Mouse (Mus musculus): ENCODE results near the gene Tlk1. TPM values are rescaled to one million over a fixed set of nuclear protein-coding genes. Genes with fewer than 3 reads are reported as not detected.

Tlk1 gene
- polyA plus RNA-seq, 3 experiments from 2014 or later, result 30.5 to 45.3 (median 44.1) TPM

GRCm38 (mm10) chr2:70784447-70784846, 41.1 kb downstream of the Tlk1 start:
- no peak for ATAC-seq

DNA sequence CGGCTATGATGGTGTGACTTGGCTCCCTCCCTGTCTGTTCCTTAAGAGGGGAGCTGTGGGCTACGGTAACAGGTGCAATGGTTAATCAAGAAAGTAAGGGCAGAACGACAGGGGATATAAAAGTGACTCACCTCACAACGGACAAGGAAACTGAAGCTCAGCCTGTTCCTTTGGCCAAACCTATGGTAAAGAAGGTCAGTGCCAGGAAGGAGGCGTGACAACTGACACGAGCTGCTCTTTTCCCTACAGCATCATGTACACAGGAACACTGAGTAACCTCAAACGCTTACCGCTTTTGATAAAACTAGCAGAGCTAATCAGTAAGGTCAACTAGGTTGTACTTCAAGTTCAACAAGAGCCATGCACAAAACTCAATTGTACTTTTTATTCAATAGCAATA, 42.0 kb downstream of the Tlk1 start:
- ATAC-seq, result no peak

GRCm38 (mm10) chr2:70779634-70780033, 45.9 kb downstream of the Tlk1 start:
- ATAC-seq, result peak; percentile 88

- ATAC-seq, result no peak
These were observed 48.8 kb downstream of the Tlk1 start for GRCm38 (mm10) chr2:70776744-70777143.

DNA sequence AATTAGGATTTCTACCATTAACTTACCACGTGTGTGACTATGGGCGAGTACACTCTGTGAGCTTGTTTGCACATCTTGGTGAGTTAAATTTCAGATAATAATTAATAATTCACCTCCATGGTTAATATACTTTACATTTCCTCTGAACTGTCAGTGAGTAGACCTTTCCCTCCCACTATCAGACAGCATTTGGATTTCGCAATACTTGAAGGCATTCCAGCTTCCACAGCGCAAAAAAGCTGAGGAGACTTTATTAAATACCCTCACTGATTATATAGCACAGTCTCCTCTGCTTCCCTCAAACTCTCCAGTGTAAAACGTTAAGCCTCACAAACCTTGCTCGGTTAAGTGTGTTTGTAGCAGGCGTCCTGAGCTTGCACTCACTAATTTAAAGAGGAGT, 60.8 kb downstream of the Tlk1 start:
- ATAC-seq, result no peak

DNA sequence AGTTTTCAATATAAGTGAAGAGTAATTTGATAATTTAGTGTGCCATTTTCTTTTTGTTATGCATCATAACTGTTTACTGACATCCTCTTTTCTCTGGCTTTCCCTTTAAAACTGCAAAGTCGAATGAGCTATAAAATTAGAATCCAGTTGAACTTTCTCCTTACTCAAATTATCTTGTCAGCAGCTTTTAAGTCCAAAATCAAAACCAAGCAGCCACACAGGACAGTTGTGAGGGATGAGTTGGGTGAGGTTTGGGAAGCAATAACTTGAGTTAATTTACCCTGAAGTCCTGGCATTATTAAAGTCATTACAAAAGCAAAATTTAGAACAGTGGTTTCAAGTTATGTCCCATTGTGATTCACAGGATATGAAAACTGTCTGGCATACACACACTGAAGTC, 62.8 kb downstream of the Tlk1 start:
- ATAC-seq, result no peak

DNA sequence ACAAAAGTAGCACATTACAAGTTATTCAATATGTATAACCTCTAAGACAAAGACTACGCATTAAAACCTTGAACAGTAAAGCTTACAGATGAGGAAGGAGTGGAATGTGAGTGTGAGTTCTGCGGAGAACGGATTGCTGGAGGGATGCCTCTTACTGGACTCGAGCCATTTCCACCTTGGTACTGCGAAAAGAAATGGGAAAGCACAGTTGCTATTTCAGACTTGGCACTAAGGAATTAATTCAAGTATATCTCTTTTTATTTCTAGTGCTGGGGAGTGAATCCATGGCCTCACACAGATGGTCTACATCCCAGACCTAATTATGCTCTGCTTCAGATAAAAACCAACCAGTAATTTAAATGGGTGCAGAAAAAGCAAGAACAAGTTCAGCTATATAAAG, 73.4 kb downstream of the Tlk1 start:
- ATAC-seq, result no peak

GRCm38 (mm10) chr2:70751655-70752054, 73.9 kb downstream of the Tlk1 start:
- no peak for ATAC-seq

- no peak for ATAC-seq
These were observed 82.9 kb downstream of the Tlk1 start for GRCm38 (mm10) chr2:70742588-70742987.

DNA sequence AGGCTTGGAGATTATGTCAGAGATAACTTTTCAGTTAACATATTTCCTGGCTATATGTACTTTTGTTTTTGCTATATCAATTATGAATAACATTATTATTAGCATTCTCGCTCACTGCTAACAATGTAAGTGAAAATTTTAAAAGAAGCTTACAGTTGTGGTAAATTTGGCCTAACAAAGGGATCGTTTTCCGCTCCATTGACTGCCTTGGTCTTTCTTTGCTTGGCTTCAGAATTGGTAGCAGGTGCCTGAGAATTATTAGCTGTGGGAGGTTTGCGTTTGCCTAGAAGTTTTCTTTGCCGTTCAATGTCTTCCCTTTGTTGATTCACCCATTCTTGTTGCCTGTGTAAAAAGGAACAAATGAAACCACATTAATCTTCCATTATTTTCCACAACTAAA, 83.6 kb downstream of the Tlk1 start:
- no peak for ATAC-seq

DNA sequence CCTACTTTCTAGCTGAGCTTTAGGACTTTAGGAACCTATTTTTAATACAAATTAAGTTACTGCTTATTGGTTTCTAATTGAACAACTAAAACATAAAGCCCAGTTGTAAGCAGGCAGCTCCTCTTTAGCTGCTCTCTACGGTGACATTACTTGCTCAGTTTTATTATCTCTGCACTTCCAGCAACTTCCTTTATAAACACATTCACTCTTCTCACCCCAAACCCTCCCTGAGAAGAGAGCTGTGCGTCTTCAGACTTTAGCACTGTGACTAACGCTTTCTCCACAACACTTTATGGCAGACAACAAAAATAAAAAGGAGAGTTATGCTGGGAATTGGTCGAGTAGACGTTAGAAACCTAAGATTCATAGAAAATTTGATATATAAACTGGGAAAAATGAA, 89.5 kb downstream of the Tlk1 start:
- ATAC-seq, result no peak

DNA sequence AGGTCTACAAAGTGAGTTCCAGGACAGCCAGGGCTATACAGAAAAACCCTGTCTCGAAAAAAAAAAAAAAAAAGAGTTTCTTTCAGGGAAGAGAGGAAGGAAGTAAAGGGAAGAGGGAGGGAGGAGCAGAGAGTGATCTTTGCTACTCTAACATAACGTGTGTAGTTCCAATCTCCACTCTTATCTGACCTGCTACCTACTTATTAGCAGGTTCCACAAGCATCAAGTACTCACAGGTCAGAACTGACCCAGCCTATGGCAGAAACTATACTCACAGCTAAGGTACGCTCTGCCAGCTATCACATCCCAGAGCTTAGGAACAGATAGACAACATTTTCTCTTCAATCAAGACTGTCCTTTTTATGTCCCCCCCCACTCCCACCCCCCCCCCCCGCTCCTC, 90.0 kb downstream of the Tlk1 start:
- no peak for ATAC-seq

- ATAC-seq, result peak; percentile 71
These were observed 98.4 kb downstream of the Tlk1 start for GRCm38 (mm10) chr2:70727089-70727488.

DNA sequence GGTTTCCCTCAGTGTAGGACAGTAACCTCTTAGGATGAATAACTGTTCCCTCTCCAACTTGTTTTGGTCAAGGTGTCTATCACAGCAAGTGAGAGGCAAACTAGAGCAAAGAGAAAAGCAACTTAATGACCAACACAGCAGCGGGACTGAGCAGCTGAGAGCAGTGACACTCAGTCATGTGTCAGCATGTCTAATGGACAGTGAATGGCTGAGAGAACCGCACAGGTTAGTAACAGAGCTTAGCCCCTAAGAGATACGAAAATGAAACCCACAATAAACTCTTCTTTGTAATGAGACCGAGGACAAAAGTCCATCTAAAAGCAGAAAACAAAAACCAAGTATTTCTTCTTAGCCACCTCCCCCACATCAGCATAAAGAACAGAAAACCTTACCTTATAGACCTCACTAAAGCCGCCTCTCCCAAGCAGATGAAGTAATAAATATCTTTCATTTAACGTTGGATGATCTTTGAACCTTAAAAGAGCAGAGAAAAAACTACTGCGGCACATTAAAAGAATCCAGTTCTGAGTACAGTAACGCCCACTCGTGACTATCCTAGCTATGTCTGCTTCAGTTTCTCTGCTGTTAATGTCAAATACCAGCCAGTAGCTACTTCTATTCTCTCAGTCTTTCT, 101.8 kb downstream of the Tlk1 start:
- no peak for ATAC-seq

- no peak for ATAC-seq
These were observed 114.7 kb downstream of the Tlk1 start for GRCm38 (mm10) chr2:70710878-70711277.

DNA sequence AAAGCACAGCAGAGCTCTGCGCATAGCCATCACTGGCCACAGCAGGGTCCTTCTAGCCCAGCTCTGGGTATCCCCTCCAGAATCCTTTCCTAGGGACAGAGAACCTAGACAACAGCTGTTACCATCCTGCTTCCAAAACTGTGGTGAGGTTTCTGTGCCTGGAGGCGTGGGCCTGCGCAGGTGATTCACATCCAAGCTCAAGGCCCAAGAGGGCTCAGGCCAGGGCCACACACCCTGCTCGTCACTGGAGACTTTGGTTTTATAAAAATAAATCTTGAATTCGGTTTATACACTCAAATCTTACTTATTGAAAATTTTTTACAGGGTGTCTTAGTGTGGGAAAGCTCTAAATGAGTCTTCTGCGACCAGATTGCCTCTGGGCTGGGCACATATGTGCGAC, 115.3 kb downstream of the Tlk1 start:
- ATAC-seq, result no peak

DNA sequence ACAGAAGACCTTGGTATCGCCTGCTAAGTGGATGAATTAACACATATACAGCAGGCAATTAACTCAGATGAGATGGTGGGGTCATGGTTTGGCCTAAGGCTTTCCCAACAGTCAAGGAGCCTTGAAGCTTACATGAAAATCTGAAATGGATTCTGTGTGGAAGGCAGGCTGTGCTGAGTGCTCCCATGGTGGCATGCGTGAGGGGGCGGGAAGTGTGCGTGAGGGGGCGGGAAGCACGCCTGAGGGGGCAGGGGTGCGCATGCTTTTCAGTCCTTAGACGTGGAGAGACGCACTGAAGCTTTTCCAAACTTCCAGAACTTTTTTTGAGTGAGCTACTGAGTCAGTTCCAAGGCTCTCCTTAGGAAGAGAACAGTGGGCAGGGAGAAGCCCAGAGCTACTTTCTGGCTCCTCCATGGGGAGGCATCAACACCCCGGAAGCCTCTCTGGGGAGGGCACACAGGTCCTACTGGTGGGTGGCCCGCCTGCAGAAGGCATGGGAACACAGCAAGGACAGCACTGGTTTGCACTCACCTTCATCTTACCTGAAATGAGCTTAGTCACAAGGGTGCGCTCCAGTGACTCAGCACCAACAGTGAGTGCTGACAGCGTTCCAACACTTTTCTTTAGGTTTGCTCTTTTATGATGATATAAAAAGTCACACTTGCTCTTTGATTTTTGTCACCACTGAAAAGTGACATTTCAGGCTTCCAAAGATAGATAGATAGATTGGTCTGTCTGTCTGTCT, 116.4 kb downstream of the Tlk1 start:
- no peak for ATAC-seq

DNA sequence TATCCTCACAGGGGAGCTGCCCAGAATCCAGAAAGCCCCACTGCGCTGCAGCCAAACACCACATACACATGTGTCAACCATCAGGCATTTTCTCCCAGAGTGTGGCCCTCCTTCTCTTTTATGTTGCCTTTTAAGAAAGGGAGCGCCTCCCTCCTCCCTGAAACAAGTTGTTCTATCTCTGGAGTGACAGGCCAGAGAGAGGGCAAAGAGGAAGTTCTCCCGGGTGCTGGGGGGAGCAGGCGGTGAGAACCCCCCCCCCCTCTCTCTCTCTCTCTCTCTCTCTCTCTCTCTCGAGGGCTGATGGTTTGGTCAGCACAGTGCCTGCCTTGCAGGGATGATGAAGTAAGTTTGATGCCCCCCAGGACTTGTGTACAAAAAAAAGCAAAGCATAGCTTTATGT, 123.1 kb downstream of the Tlk1 start:
- no peak for ATAC-seq

- no peak for ATAC-seq
These were observed 124.0 kb downstream of the Tlk1 start for GRCm38 (mm10) chr2:70701571-70701970.

- ATAC-seq, result no peak
These were observed 124.7 kb downstream of the Tlk1 start for GRCm38 (mm10) chr2:70700851-70701250.

DNA sequence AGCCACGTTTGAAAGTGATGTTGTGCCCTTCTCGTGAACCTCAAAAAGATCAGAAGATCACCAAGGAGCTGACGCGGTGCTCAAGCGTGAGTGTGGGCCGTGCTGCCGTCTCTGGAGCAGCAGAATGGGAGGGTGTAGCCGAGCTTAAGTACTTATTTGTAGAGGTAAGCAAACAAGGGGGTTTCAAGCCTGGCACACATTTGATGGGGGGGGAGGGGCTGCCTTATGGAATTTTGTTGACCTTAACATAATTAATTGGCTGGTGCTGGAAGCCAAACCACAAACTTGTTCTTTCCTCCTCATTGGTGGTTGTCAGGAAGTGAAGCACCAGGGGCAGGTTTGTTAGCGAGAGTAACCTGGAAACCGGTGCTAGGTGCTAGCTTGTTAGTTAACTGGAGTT, 129.8 kb downstream of the Tlk1 start:
- no peak for ATAC-seq

DNA sequence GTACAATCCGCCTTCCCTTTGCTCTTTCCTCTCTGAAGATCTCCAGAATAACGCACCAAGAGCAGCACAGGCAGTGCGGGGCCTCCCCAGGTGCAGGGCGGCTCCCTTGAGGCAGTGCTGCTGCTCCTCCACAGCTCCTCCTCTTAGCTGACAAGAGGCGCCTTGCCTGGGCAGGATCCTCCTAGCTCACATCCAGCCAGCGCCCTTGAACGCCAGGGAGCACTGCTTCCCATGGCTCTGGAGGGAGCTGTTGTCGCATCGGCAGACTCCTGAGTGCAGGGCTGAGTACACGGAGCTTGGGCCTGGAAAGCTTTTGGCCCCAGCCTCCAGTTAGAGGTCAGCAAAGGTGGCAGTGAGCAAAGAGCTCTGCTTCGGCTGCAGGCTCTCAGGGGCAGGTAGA, 135.3 kb downstream of the Tlk1 start:
- ATAC-seq, result no peak

GRCm38 (mm10) chr2:70688454-70689078, 137.0 kb downstream of the Tlk1 start:
- no peak for ATAC-seq

DNA sequence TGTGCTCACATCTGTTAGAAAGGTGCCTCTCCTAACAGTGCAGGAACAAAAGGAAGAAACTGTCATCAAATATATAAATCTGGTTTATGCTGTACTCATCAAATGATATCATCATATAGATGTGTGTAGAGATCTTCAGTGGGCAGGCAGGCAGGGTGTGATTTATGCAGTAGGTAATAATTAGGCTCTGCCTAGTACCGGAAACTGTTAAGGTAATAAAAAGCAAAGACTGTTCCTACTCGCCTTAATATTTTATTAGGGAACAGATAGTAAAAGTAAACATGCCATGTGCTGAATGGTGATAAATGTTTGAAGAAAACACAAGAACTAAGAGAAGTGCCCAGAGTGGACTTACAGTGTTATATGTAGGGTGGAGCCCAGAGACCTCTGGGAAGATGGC, 143.2 kb downstream of the Tlk1 start:
- ATAC-seq, result no peak

Data from inflammation-experienced regulatory T-cells, adult 6 months (primary cell).